Mouse (Mus musculus): ENCODE measurements around the gene Kat7.

Kat7 gene

GRCm38 (mm10) chr11:95276056-95276455 lies 34.0 kb downstream of the Kat7 start:
- no peak for DNase-seq

GRCm38 (mm10) chr11:95274613-95275012 lies 35.4 kb downstream of the Kat7 start:
- DNase-seq, result no peak

GRCm38 (mm10) chr11:95273661-95274060 lies 36.4 kb downstream of the Kat7 start:
- no peak for DNase-seq

GRCm38 (mm10) chr11:95266540-95267245 lies 43.4 kb downstream of the Kat7 start:
- no peak for DNase-seq

- no peak for DNase-seq
Measured at GRCm38 (mm10) chr11:95264455-95265013, 45.5 kb downstream of the Kat7 start.

GRCm38 (mm10) chr11:95263816-95264454 lies 46.1 kb downstream of the Kat7 start:
- DNase-seq, result no peak

GRCm38 (mm10) chr11:95261178-95261751 lies 48.8 kb downstream of the Kat7 start, which contains the start of gene Tac4:
TSS of gene Tac4 (plus strand) at chr11:95261529.
- DNase-seq, result peak; percentile 46

- DNase-seq, result peak; percentile 88
Measured at GRCm38 (mm10) chr11:95259088-95259849, 50.8 kb downstream of the Kat7 start.

GRCm38 (mm10) chr11:95258490-95258889 lies 51.6 kb downstream of the Kat7 start:
- DNase-seq, result peak; percentile 56

GRCm38 (mm10) chr11:95257930-95258329 lies 52.1 kb downstream of the Kat7 start:
- no peak for DNase-seq

GRCm38 (mm10) chr11:95255747-95256146 lies 54.3 kb downstream of the Kat7 start:
- no peak for DNase-seq

GRCm38 (mm10) chr11:95254165-95254564 lies 55.9 kb downstream of the Kat7 start:
- no peak for DNase-seq

- DNase-seq, result no peak
Measured at GRCm38 (mm10) chr11:95252104-95252503, 57.9 kb downstream of the Kat7 start.

- peak; percentile 47 for DNase-seq
Measured at GRCm38 (mm10) chr11:95251295-95251694, 58.8 kb downstream of the Kat7 start.

- no peak for DNase-seq
Measured at GRCm38 (mm10) chr11:95250110-95250509, 59.9 kb downstream of the Kat7 start.

GRCm38 (mm10) chr11:95247065-95247464 lies 63.0 kb downstream of the Kat7 start:
- no peak for DNase-seq

- DNase-seq, result no peak
Measured at GRCm38 (mm10) chr11:95245456-95245855, 64.6 kb downstream of the Kat7 start.

- no peak for DNase-seq
Measured at GRCm38 (mm10) chr11:95242653-95243052, 67.4 kb downstream of the Kat7 start.

GRCm38 (mm10) chr11:95238477-95238876 lies 71.6 kb downstream of the Kat7 start:
- no peak for DNase-seq

- no peak for DNase-seq
Measured at GRCm38 (mm10) chr11:95232329-95232696, 77.7 kb downstream of the Kat7 start.

- peak; percentile 40 for DNase-seq
Measured at GRCm38 (mm10) chr11:95231688-95232328, 78.2 kb downstream of the Kat7 start.

- no peak for DNase-seq
Measured at GRCm38 (mm10) chr11:95227467-95227866, 82.6 kb downstream of the Kat7 start.

GRCm38 (mm10) chr11:95225448-95225847 lies 84.6 kb downstream of the Kat7 start:
- DNase-seq, result no peak
